Mouse (Mus musculus) limb, embryonic 14.5 days (tissue): ENCODE measurements around the gene Wrap53. TPM values are rescaled to one million over a fixed set of nuclear protein-coding genes. Genes with fewer than 3 reads are reported as not detected.
"Not testable (repeated sequence)": the region's sequence is repeated elsewhere in the genome, so short reads cannot be mapped to it uniquely, and the experiment has no call there.

Experiments used
- ATAC-seq: fragments of 200-750 bp; cut with Nextera tagmentation; 2 replicates; pipeline ENCODE4 v1.8.0; 2017; ENCODE audit warnings: low read depth, moderate number of reproducible peaks, moderate TSS enrichment; ENCODE audit not compliant: low FRiP score
- DNase-seq: peaks from one replicate; pipeline ENCODE4 v3.0.0-alpha.2; 2015; ENCODE audit warnings: low spot score
- H3K27ac ChIP-seq: fragments of 300-500 bp; sonication (generic); replicated peaks from 2 replicates; pipeline ENCODE4 v1.5.1; 2014; ENCODE audit warnings: low read depth, mild to moderate bottlenecking, low read length, moderate library complexity, mixed read lengths
- H3K27me3 ChIP-seq: fragments of 300-500 bp; sonication (generic); 2 replicates; pipeline ENCODE4 v1.6.1; 2014; ENCODE audit warnings: low read length, mixed read lengths; ENCODE audit not compliant: control insufficient read depth, insufficient read depth
- H3K36me3 ChIP-seq: fragments of 300-500 bp; sonication (generic); 2 replicates; pipeline ENCODE4 v1.6.1; 2014; ENCODE audit warnings: mild to moderate bottlenecking, low read length, moderate library complexity, mixed read lengths; ENCODE audit not compliant: control insufficient read depth, insufficient read depth
- H3K4me1 ChIP-seq: fragments of 300-500 bp; sonication (generic); 2 replicates; pipeline ENCODE4 v1.6.1; 2014; ENCODE audit warnings: antibody characterized with exemption, low read length, mixed read lengths; ENCODE audit not compliant: control insufficient read depth, insufficient read depth
- H3K4me2 ChIP-seq: fragments of 300-500 bp; sonication (generic); replicated peaks from 2 replicates; pipeline ENCODE4 v1.6.1; 2014; ENCODE audit warnings: low read depth, mild to moderate bottlenecking, low read length, moderate library complexity; ENCODE audit not compliant: severe bottlenecking
- H3K4me3 ChIP-seq: fragments of 300-500 bp; sonication (generic); replicated peaks from 2 replicates; pipeline ENCODE4 v1.5.1; 2014; ENCODE audit warnings: low read length
- H3K9ac ChIP-seq: fragments of 300-500 bp; sonication (generic); 2 replicates; pipeline ENCODE4 v1.6.1; 2014; ENCODE audit warnings: mild to moderate bottlenecking, low read depth, low read length, moderate library complexity; ENCODE audit not compliant: severe bottlenecking
- H3K9me3 ChIP-seq: fragments of 300-500 bp; sonication (generic); 2 replicates; pipeline ENCODE4 v1.6.1; 2016; ENCODE audit warnings: low read length; ENCODE audit not compliant: control insufficient read depth
- POLR2A ChIP-seq: fragments of 200-500 bp; IDR thresholded peaks from 2 replicates; pipeline ENCODE4 v1.8.0; 2012; ENCODE audit warnings: inconsistent platforms, mild to moderate bottlenecking, moderate library complexity, borderline replicate concordance; ENCODE audit not compliant: insufficient read depth, insufficient read length; ENCODE audit errors: extremely low read depth
- WGBS: fragments of 180-500 bp; shearing (Covaris S2); extraction: QIAGEN DNeasy Blood & Tissue Kit; methylation state at CpG from one replicate; pipeline ENCODE4 v1.1.7; 2014; 5-methylcytosine and 5-hydroxymethylcytosine counted together
- polyA plus RNA-seq, 2 experiments: library from polyadenylated mRNA; depleted of rRNA in 1 of 2; stranded (reverse) in 1 of 2; unstranded in 1 of 2; fragments of >200 nt; fragmentation: Nextera tagmentation in 1 of 2; extraction: Ambion mirVana in 1 of 2; gene quantifications; 2 replicates each; pipeline versions ENCODE4 v1.2.1 to v1.2.3; 2012 to 2014

The Wrap53 gene
- polyA plus RNA-seq, 2 experiments: 19.0 to 20.6 TPM

DNA sequence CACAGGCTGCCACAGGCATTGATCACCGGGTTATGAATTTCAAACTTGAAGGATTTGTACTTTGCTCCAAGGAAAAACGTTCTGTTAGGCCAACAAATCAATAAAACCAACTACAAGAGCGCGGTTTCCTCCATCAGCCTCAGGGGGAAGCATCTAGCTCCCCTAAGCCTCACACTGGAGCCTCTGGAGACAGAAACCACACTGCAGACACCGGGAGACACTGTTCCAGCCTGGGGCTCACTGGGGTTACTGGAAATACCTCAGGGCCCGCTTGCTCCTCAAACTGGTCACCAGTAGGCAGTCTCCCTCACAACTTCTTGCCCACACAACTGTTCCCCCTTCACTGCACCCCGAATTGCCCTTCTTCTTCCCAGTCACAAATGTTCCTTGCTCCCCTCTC lies 34.1 kb downstream of the Wrap53 start:
- 14% methylated on average over 7 of the region's 7 CpGs for WGBS
- no peaks in the 10 kb centered on the region for H3K36me3 ChIP-seq
- H3K27me3 ChIP-seq: no peaks in the 10 kb centered on the region
- H3K9me3 ChIP-seq: no peaks in the 10 kb centered on the region
- H3K27ac ChIP-seq: peak overlapping the region; percentile 79
- peak overlapping the region; percentile 43 for H3K4me3 ChIP-seq
- DNase-seq (no peak), ATAC-seq (no peak)
- no peak for TF ChIP-seq POLR2A
- peaks cover 12% of the 10 kb centered on the region for H3K4me1 ChIP-seq
- peak overlapping the region; percentile 85 for H3K4me2 ChIP-seq
- H3K9ac ChIP-seq: peak overlapping the region; percentile 55

DNA sequence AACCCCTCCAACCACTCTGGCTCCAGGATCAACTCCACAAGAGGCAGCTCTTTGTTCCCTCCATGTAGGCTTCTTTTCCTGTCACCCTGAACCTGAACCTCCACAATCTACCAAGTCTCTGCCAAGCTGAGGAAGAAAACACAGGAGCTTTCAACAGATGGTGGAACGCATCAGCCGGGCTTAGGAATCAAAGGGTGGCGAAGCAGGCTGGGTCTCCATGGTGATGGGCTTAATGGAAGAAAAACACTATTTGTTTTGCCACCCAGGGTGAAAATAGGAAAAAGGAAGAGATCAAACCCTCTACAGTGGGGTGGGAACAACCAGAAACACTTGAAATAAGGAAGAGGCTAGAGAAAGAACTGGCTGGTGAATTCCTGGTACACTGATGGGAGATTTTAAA lies 36.5 kb downstream of the Wrap53 start:
- H3K9ac ChIP-seq: no peak overlapping the region
- ATAC-seq: no peak
- no peak overlapping the region for H3K27ac ChIP-seq
- no peak overlapping the region for H3K4me2 ChIP-seq
- WGBS: 46% methylated on average over 3 of the region's 3 CpGs
- no peak for TF ChIP-seq POLR2A
- H3K9me3 ChIP-seq: no peaks in the 10 kb centered on the region
- no peak for DNase-seq
- no peak overlapping the region for H3K4me3 ChIP-seq
- H3K27me3 ChIP-seq: no peaks in the 10 kb centered on the region
- H3K36me3 ChIP-seq: no peaks in the 10 kb centered on the region
- peaks cover 12% of the 10 kb centered on the region for H3K4me1 ChIP-seq

DNA sequence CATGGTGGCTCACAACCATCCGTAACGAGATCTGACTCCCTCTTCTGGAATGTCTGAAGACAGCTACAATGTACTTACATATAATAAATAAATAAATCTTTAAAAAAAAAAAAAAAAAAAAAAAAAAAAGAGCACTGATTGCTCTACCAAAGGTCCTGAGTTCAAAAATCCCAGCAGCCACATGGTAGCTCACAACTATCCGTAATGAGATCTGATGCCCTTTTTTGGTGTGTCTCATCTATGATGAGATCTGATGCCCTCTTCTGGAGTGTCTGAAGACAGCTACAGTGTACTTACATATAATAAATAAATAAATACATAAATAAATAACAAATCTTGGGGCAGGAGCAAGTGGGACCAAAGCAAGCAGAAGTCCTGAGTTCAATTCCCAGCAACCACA lies 38.3 kb downstream of the Wrap53 start:
- not testable (repeated sequence) for H3K4me2 ChIP-seq, H3K36me3 ChIP-seq, H3K9ac ChIP-seq, H3K27ac ChIP-seq, H3K9me3 ChIP-seq, H3K27me3 ChIP-seq, H3K4me1 ChIP-seq, ATAC-seq, DNase-seq, H3K4me3 ChIP-seq
- WGBS: 77% methylated on average over 1 of the region's 3 CpGs

DNA sequence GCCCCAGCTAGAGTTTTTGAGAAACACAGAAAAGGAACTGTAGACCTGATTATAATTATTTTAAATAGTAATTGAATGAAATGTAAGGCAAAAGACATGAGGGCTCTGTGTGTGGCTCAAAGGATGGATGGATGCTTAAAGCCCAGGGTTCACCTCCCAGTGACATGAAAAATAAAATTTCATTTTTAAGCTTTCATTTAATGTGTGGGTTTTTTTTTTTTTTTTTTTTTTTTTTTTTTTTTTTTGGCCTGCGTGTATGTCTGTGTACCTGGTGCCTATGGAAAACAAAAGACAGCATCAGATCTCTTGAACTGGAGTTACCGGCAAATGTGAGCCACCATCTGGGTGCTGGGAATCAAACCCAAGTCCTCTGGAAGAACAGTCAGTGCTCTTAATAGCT lies 39.4 kb downstream of the Wrap53 start:
- Histone ChIP-seq H3K9ac (no peak overlapping the region), H3K4me2 (no peak overlapping the region), H3K4me1 (peaks cover under 1% of the 10 kb centered on the region), H3K4me3 (no peak overlapping the region), H3K9me3 (no peaks in the 10 kb centered on the region), H3K27ac (no peak overlapping the region), H3K36me3 (no peaks in the 10 kb centered on the region), H3K27me3 (no peaks in the 10 kb centered on the region)
- ATAC-seq (no peak), DNase-seq (no peak)
- 88% methylated on average over 2 of the region's 2 CpGs for WGBS
- TF ChIP-seq POLR2A: no peak

DNA sequence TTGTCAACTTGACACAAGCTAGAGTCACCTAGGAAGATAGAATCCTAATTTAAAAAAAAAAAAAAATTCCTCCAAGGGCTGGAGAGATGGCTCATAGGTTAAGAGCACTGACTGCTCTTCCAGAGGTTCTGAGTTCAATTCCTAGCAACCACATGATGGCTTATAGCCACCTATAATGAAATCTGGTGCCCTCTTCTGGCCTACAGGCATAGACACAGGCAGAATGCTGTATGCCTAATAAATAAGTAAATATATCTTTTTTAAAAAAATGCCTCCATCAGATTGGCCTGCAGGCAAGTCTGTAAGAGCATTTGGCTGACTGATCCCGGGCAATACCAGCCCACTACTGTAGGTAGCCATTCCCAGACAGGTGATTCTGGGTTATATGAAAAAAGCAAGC lies 45.1 kb downstream of the Wrap53 start:
- no peak for TF ChIP-seq POLR2A
- ATAC-seq (no peak), DNase-seq (no peak)
- H3K4me1 ChIP-seq: no peaks in the 10 kb centered on the region
- H3K36me3 ChIP-seq: no peaks in the 10 kb centered on the region
- no peaks in the 10 kb centered on the region for H3K27me3 ChIP-seq
- no peaks in the 10 kb centered on the region for H3K9me3 ChIP-seq
- WGBS: 62% methylated on average over 1 of the region's 1 CpGs
- H3K4me3 ChIP-seq: no peak overlapping the region
- no peak overlapping the region for H3K4me2 ChIP-seq
- H3K9ac ChIP-seq: no peak overlapping the region
- no peak overlapping the region for H3K27ac ChIP-seq

DNA sequence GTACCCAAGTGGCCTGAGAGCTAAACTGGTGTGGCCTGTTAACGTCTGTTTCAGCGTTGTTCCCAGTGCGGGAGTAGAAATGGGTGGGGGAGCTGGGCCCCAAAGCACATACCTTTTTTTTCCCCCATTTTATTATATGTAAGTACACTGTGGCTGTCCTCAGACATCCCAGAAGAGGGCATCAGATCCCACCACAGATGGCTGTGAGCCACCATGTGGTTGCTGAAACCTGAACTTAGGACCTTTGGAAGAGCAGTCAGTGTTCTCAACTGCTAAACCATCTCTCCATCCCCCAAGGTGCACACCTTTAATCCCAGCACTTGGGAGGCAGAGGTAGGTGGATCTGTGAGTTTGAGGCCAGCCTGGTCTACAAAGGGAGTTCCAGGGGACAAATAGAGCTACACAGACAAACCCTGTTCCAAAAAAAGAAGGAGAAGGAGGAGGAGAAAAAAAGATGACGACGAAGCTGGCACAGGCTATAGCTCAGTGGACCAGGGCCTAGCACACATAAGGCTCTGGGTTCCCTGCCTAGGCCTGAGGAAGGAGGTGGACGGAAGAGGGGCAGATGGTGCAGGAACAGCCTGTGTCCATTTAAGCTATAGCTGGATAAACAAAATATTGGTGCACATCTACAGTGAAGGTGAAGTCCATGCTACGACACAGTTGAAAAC lies 47.4 kb downstream of the Wrap53 start:
- Histone ChIP-seq H3K27me3 (no peaks in the 10 kb centered on the region), H3K4me2 (no peak overlapping the region), H3K9me3 (no peaks in the 10 kb centered on the region), H3K36me3 (no peaks in the 10 kb centered on the region), H3K4me3 (no peak overlapping the region), H3K9ac (no peak overlapping the region), H3K27ac (no peak overlapping the region), H3K4me1 (peaks cover 4% of the 10 kb centered on the region; the same call in 1 of the 2 replicates)
- WGBS: 74% methylated on average over 7 of the region's 7 CpGs
- ATAC-seq (no peak), DNase-seq (no peak)
- TF ChIP-seq POLR2A: no peak

DNA sequence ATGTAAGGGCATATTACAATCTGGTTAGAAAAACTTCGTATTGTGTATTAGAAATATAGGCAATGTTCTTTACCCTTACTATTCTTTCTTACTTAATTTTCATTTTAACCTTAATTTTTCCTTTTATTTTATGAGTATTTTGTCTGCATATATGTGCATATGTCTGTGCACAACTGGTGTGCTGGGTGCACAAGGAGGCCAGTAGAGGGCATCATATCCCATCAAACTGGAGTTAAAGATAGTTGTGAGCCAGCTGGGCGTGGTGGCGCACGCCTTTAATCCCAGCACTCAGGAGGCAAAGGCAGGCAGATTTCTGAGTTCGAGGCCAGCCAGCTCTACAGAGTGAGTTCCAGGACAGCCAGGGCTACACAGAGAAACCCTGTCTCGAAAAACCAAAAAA lies 49.3 kb downstream of the Wrap53 start:
- not testable (repeated sequence) for H3K9ac ChIP-seq, ATAC-seq, H3K36me3 ChIP-seq, H3K27me3 ChIP-seq, H3K4me3 ChIP-seq, H3K9me3 ChIP-seq, H3K4me2 ChIP-seq, H3K27ac ChIP-seq, DNase-seq
- 89% methylated on average over 6 of the region's 6 CpGs for WGBS
- H3K4me1 ChIP-seq: peaks cover 11% of the 10 kb centered on the region; the same call in 1 of the 2 replicates

DNA sequence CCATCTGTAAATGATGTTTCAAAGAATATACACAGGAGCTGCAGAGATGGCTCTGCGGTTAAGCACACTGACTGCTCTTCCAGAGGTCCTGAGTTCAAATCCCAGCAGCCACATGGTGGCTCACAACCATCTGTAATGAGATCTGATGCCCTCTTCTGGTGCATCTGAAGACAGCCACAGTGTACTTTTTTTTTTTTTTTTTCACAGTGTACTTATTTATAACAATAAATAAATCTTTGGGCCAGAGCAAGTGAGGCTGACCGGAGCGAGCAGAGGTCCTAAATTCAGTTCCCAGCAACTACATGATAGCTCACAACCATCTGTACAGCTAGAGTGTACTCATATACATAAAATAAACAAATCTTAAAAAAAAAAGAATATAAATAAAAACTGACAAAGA lies 49.8 kb downstream of the Wrap53 start:
- not testable (repeated sequence) for DNase-seq, H3K4me2 ChIP-seq, H3K27me3 ChIP-seq, H3K36me3 ChIP-seq, H3K9me3 ChIP-seq, ATAC-seq, H3K9ac ChIP-seq, H3K27ac ChIP-seq, H3K4me3 ChIP-seq
- H3K4me1 ChIP-seq: peaks cover 11% of the 10 kb centered on the region; the same call in 1 of the 2 replicates
- 96% methylated on average over 3 of the region's 3 CpGs for WGBS
